Mouse (Mus musculus): ENCODE results near the gene Creb3l2.
A peak's percentile ranks its signal among the peaks of the same experiment; 100 is the strongest.

Creb3l2 gene

GRCm38 (mm10) chr6:37441251-37442011 is 515 bp downstream of the Creb3l2 start:
- peak in 1 of 2 experiments; percentile 20 for DNase-seq (ENCODE audit: low spot score in 2 of 2)

DNA sequence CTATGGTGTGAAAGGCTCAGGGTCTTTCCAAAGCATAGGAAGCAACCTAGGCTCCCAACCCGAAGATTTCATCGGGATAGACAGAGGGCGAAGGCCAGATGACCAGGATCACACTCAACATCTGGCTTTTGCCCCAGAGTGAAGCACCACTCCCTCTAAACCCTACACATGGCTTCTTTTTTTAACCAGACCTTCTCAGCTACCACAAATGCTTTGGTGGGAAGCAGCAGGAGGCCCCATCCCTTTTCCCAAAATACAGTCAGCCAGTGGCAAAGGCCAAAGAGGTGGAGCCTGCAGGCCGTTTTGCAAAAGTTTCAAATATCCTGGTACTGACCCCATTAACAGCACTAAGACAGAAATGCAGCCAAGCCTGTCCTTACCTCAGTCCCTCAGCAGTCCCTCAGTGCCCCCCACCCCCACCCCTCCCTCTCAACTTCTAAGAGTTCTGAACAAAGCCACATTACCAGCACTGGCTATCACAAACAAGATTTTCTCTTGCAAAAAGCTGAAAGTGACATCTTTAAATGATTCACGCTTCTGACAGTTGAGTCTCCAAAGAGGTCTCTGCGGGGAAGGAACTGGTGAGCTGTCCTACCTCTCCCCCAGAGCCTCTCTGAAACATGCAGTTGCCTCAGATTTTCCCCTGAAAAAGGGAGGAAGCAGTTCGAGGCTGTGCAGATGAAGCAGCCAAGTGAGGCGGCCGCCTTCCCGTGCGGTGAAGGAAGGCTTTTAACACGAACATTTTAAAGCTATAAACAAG is 1.3 kb downstream of the Creb3l2 start:
- DNase-seq (ENCODE audit: low spot score in 2 of 2) = no peak

- DNase-seq (ENCODE audit: low spot score in 2 of 2) = no peak
Observed at GRCm38 (mm10) chr6:37439676-37440490, 2.1 kb downstream of the Creb3l2 start.

- no peak for DNase-seq (ENCODE audit: low spot score in 2 of 2)
Observed at GRCm38 (mm10) chr6:37438510-37438909, 3.4 kb downstream of the Creb3l2 start.

- no peak for DNase-seq (ENCODE audit: low spot score in 2 of 2)
Observed at GRCm38 (mm10) chr6:37437086-37437485, 4.9 kb downstream of the Creb3l2 start.

- DNase-seq (ENCODE audit: low spot score in 2 of 2) = no peak
Observed at GRCm38 (mm10) chr6:37435391-37435790, 6.6 kb downstream of the Creb3l2 start.

- no peak for DNase-seq (ENCODE audit: low spot score in 2 of 2)
Observed at GRCm38 (mm10) chr6:37429849-37430470, 12.0 kb downstream of the Creb3l2 start.

DNA sequence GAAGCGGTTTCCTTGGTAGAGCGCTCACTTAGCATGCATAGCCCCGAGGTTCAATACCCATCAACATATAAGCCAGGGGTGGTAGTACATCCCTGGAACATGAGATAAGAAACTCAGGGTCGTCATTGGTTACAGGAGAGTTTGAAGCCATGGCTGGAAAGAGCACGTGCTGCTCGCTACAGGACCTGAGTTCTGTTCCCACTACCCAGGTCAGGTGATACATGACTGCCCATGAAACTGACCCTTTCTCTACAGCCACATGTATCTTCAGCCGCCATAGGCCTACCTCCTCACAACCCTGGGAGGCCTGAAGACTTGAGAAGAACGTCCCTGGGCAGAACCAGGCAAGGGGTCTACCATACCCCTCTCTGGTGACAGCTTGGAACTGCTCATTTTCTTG is 13.0 kb downstream of the Creb3l2 start:
- no peak for DNase-seq (ENCODE audit: low spot score in 2 of 2)

GRCm38 (mm10) chr6:37428044-37428443 is 13.9 kb downstream of the Creb3l2 start:
- DNase-seq (ENCODE audit: low spot score in 2 of 2) = no peak

GRCm38 (mm10) chr6:37426615-37427014 is 15.3 kb downstream of the Creb3l2 start:
- no peak for DNase-seq (ENCODE audit: low spot score in 2 of 2)

DNA sequence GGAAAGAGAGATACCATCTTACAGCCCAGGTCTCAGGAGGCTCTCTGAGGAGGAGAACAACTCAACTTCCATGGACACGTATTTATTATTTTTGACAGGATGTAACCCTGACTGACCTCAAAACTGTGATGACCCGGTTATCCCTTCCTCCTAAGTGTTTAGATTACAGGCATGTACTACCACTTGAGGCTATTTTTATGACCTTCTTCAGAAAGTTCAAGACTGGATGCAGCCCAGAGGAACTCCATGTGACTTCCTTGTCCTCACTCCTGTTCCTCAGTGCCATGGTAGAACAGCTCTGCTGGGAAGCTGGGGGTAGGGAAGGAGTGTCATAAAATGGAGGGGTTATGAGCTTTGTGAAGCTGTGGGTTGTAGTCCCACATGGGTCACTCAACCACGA is 16.1 kb downstream of the Creb3l2 start:
- no peak for DNase-seq (ENCODE audit: low spot score in 2 of 2)

DNA sequence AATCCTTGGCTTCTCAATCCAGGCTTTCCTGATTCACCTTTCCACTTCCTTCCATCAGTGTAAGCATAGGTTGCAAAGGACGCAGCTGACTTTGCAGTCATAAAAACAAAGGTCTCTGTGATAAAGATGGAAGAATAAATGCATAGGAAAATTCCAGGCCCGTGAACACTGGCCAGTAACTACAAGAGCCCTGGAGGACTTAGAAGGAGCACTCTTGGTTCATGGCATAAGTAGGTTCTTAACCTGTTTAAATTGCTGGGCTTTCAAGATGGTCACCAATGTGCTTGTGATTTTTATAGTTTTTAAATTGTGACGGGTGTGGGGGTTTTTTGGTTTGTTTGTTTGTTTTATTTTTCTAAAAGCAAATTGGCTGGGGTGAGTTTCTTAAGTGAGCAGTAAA is 16.9 kb downstream of the Creb3l2 start:
- DNase-seq (ENCODE audit: low spot score in 2 of 2) = no peak

GRCm38 (mm10) chr6:37424374-37424773 is 17.6 kb downstream of the Creb3l2 start:
- DNase-seq (ENCODE audit: low spot score in 2 of 2) = no peak

- no peak for DNase-seq (ENCODE audit: low spot score in 2 of 2)
Observed at GRCm38 (mm10) chr6:37423386-37423785, 18.6 kb downstream of the Creb3l2 start.

DNA sequence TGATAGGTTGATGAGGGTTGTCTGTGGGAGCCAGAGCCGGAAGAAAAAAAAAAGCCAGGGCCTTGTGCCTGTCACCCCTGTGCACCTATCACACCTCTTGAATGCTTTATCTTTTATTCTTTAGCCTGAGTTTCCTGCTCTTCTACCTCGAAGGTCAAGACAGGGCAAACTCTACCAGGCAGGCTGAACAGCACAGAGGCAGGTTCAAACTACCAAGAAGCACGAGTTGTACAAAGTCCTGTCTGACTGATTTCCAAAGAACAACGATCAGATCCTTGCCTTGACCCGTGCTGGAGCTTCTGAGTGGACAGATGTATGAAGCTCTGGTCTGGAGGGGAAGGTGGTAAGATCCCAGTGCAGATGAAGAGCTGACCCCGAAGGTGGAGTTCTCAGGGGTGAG is 20.8 kb downstream of the Creb3l2 start:
- no peak for DNase-seq (ENCODE audit: low spot score in 2 of 2)

DNA sequence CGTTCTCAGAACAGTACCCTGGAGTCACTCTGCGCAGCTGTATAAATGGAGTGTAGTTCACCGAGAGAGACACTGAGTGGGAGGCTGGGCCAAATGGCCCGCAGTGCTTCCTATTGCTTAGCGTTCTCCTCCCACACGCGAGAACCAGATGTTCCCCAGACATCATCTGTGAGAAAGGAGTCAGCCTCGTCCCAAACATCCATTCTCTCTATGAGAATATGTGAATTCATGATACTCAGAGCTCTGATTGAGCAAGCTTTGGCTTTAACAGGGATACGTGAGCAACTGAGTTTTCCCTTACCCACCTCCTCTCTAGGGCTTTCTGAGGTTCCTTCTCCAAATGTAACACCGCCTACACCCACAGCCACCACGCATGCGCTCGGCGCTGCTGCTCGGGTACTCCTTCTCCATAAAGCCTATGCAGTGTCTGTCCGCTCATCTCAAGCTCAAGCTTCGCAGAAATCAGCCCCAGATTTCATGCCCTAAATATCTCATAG is 22.5 kb downstream of the Creb3l2 start:
- peak; percentile 47 to 55 for DNase-seq (ENCODE audit: low spot score in 2 of 2)

GRCm38 (mm10) chr6:37418931-37419330 is 23.0 kb downstream of the Creb3l2 start:
- DNase-seq (ENCODE audit: low spot score in 2 of 2) = peak in 1 of 2 experiments; percentile 28

DNA sequence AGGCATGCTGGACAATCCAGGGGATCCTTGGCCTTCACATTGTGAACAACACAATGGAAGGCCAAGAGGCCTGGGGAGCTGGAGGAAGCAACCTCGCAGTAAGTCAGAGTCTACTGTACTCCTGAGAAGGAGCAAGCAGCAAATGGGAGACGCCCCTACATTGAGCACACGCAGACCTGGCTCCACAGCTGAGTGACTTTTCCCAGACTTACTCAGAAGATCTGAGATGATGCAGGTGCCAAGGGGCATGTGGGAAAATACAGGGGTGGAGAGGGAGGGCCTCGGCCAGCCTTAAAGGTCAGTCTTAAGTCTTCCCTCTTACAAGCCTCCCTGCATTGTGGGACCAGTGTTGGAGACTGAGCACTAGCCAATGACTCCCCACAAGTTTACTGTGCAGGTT is 25.2 kb downstream of the Creb3l2 start:
- DNase-seq (ENCODE audit: low spot score in 2 of 2) = no peak

GRCm38 (mm10) chr6:37415505-37415904 is 26.4 kb downstream of the Creb3l2 start:
- DNase-seq (ENCODE audit: low spot score in 2 of 2) = no peak

GRCm38 (mm10) chr6:37415034-37415433 is 26.9 kb downstream of the Creb3l2 start:
- no peak for DNase-seq (ENCODE audit: low spot score in 2 of 2)

- no peak for DNase-seq (ENCODE audit: low spot score in 2 of 2)
Observed at GRCm38 (mm10) chr6:37414576-37414975, 27.4 kb downstream of the Creb3l2 start.

DNA sequence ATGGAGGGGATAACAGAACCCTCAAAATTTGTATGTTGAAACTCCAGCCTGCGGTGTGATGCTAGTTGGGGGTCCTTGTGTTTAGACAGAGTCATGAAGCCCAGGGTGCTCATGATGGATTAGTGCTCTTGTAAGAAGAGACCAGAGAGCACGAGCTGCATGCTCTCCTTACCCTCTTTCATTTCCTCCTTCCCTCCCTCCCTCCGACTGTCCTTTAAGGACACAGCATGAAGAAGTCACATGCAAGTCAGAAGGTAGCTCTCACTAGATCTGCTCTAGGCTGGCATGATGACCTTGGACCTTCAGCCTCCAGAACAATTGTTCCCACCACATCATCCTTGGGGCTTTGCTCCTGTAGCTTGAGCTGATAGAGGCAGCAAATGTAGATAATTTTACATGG is 30.2 kb downstream of the Creb3l2 start:
- no peak for DNase-seq (ENCODE audit: low spot score in 2 of 2)
